Mouse (Mus musculus): ENCODE measurements around the gene Klk14.

- TF ChIP-seq CTCF (IDR thresholded peaks at IDR 0.05; ENCODE audit: low read depth, low read length): no peak
- no peak for TF ChIP-seq POLR2A (IDR thresholded peaks at IDR 0.05; ENCODE audit: extremely low read depth, insufficient read depth, low read length)
Observed at GRCm38 (mm10) chr7:43643046-43643652, 47.1 kb upstream of the Klk14 start.
